Mouse (Mus musculus) yolk sac, embryonic 10.5 days (tissue): ENCODE data around the gene Fabp6.

Experiments used
- DNase-seq: peaks from one replicate; pipeline ENCODE4 v3.0.0-alpha.2; 2017; ENCODE audit warnings: low spot score

Gene Fabp6

GRCm38 (mm10) chr11:43548148-43548547, 53.2 kb downstream of the Fabp6 start:
- peak; percentile 45 for DNase-seq

- no peak for DNase-seq
Observed at GRCm38 (mm10) chr11:43546678-43547077, 54.7 kb downstream of the Fabp6 start.
